Mouse (Mus musculus) hindbrain, embryonic 11.5 days (tissue): ENCODE results near the gene Fastkd5. TPM values are rescaled to one million over a fixed set of nuclear protein-coding genes. Genes with fewer than 3 reads are reported as not detected.
A peak's percentile ranks its signal among the peaks of the same experiment; 100 is the strongest.

Experiments used
- ATAC-seq: fragments of 200-750 bp; cut with Nextera tagmentation; 2 replicates; pipeline ENCODE4 v1.8.0; 2017; ENCODE audit warnings: mild to moderate bottlenecking, moderate TSS enrichment, moderate library complexity; ENCODE audit not compliant: low FRiP score
- DNase-seq: peaks from one replicate; pipeline ENCODE4 v3.0.0-alpha.2; 2015; ENCODE audit warnings: low spot score
- H3K27ac ChIP-seq: fragments of 300-500 bp; sonication (generic); 2 replicates; pipeline ENCODE4 v1.5.1; 2014; ENCODE audit warnings: mild to moderate bottlenecking, low read depth, low read length
- H3K27me3 ChIP-seq: fragments of 300-500 bp; sonication (generic); 2 replicates; pipeline ENCODE4 v1.6.1; 2014; ENCODE audit warnings: mild to moderate bottlenecking, low read length, moderate library complexity, mixed read lengths; ENCODE audit not compliant: control insufficient read depth, insufficient read depth
- H3K36me3 ChIP-seq: fragments of 300-500 bp; sonication (generic); 2 replicates; pipeline ENCODE4 v1.6.1; 2014; ENCODE audit warnings: mild to moderate bottlenecking, low read length, moderate library complexity, mixed read lengths; ENCODE audit not compliant: control insufficient read depth, insufficient read depth
- H3K4me1 ChIP-seq: fragments of 300-500 bp; sonication (generic); replicated peaks from 2 replicates; pipeline ENCODE4 v1.6.1; 2014; ENCODE audit warnings: low read length, mixed read lengths; ENCODE audit not compliant: control insufficient read depth, insufficient read depth
- H3K4me2 ChIP-seq: fragments of 300-500 bp; sonication (generic); replicated peaks from 2 replicates; pipeline ENCODE4 v1.6.1; 2014; ENCODE audit warnings: mild to moderate bottlenecking, low read depth, low read length
- H3K4me3 ChIP-seq: fragments of 300-500 bp; sonication (generic); 2 replicates; pipeline ENCODE4 v1.5.1; 2014; ENCODE audit warnings: low read depth, low read length
- H3K9ac ChIP-seq: fragments of 300-500 bp; sonication (generic); 2 replicates; pipeline ENCODE4 v1.6.1; 2014; ENCODE audit warnings: low read depth, low read length
- H3K9me3 ChIP-seq: fragments of 300-500 bp; sonication (generic); 2 replicates; pipeline ENCODE4 v1.6.1; 2016; ENCODE audit warnings: low read length; ENCODE audit not compliant: control insufficient read depth
- WGBS: fragments of 180-500 bp; shearing (Covaris S2); extraction: QIAGEN DNeasy Blood & Tissue Kit; methylation state at CpG from one replicate; pipeline ENCODE4 v1.1.7; 2014; 5-methylcytosine and 5-hydroxymethylcytosine counted together
- polyA plus RNA-seq: library from polyadenylated mRNA; unstranded; fragments of >200 nt; fragmentation: Nextera tagmentation; extraction: Ambion mirVana; gene quantifications from 2 replicates; pipeline ENCODE4 v1.2.1, GENCODE M21; 2014

Gene Fastkd5
- polyA plus RNA-seq, 1 experiment from 2014 or later, result 20.2 TPM

DNA sequence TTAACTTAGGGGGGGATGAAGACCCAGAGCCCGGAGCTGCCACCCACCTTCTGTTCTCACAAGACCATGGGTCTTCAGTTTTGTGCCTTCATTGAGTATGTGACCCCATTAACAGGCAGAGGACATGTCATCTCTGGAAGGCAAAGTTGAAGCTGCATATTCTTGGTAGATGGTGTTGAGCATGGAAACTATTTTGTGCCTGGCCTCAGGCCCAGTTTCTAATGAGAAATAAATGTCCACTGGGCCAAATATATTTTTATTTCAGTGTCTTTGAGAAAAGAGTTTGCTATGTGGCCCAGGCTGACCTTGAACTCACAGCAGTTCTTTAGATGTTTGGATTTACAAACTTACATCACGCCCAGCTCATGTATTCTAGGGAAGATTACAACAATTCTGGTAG lies 40.1 kb downstream of the Fastkd5 start:
- Histone ChIP-seq H3K27ac (no peak overlapping the region), H3K4me2 (no peak overlapping the region), H3K36me3 (peaks cover 4% of the 10 kb centered on the region; the same call in 1 of the 2 replicates), H3K27me3 (no peaks in the 10 kb centered on the region), H3K9me3 (no peaks in the 10 kb centered on the region), H3K4me1 (no peaks in the 10 kb centered on the region), H3K4me3 (no peak overlapping the region), H3K9ac (no peak overlapping the region)
- DNase-seq (no peak), ATAC-seq (no peak)
- WGBS, result 90% methylated on average over 2 of the region's 2 CpGs

DNA sequence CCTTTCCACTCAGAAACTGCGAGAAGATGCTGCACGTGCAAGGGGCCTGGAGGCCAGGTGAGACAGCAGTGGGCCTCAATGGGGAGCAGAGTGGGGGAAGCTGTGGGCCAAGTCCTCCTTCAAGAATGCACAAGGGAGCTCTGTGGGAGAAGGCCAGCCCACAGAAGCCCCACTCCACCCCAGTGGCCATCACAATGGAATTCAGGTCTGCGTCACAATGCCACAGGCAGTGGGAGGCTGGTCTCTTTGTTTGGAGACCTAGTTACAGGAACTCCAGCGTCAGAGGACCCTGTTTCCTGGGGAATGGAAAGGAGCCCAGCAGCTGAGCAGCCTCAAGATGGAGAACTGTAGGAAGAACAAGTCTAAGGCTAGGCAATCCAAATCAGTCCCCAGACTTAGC lies 40.7 kb downstream of the Fastkd5 start:
- no peaks in the 10 kb centered on the region for H3K9me3 ChIP-seq
- 71% methylated on average over 4 of the region's 4 CpGs for WGBS
- H3K9ac ChIP-seq, result no peak overlapping the region
- no peaks in the 10 kb centered on the region for H3K27me3 ChIP-seq
- no peaks in the 10 kb centered on the region for H3K4me1 ChIP-seq
- peaks cover 4% of the 10 kb centered on the region; the same call in 1 of the 2 replicates for H3K36me3 ChIP-seq
- no peak overlapping the region for H3K4me2 ChIP-seq
- ATAC-seq (no peak), DNase-seq (no peak)
- H3K4me3 ChIP-seq, result no peak overlapping the region
- no peak overlapping the region for H3K27ac ChIP-seq

DNA sequence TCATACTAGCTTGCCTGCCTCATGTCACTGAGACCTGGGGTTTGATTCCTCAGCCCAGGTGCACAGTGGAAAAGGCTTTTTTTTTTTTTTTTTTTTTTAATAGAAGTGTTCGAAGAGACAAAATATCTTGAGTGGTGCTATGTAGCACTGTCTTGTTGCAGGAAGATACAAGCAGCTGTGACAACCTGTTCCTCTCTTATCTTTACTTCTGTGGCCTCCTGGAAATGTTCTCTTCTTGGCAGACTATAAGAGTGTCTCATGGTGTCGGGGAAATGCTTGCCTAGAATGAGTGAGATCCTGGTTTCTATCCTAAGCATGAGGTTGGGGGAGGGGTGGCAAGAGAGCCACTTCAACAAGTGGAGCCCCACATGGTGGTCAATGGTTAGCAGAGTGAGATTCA lies 41.5 kb downstream of the Fastkd5 start:
- Histone ChIP-seq H3K4me2 (no peak overlapping the region), H3K4me3 (no peak overlapping the region), H3K9ac (no peak overlapping the region), H3K27me3 (no peaks in the 10 kb centered on the region), H3K27ac (no peak overlapping the region), H3K36me3 (peaks cover 4% of the 10 kb centered on the region; the same call in 1 of the 2 replicates), H3K9me3 (no peaks in the 10 kb centered on the region), H3K4me1 (no peaks in the 10 kb centered on the region)
- 86% methylated on average over 2 of the region's 2 CpGs for WGBS
- DNase-seq (no peak), ATAC-seq (no peak)

DNA sequence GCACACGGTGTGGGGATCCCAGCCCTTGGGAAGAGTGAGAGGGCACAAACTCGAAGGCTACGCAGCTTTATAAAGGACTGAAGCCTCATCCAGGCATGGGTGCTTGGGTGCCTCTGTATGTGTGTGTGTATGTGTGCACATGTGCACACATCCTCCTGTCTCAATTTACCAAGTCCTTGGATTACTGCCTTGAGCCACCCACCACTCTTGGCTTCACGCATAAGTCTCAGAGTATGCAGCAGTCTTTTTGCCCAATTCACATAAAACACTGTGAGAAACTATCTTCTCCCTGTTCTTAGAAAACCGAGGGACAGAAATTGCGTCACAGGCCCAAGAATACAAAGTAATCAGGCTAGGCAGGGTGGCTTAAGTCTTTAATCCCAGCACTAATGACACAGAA lies 43.8 kb downstream of the Fastkd5 start:
- no peak overlapping the region for H3K27ac ChIP-seq
- no peaks in the 10 kb centered on the region; the same call in 1 of the 2 replicates for H3K36me3 ChIP-seq
- 90% methylated on average over 6 of the region's 6 CpGs for WGBS
- DNase-seq (no peak), ATAC-seq (no peak)
- no peak overlapping the region for H3K4me2 ChIP-seq
- no peak overlapping the region for H3K4me3 ChIP-seq
- H3K4me1 ChIP-seq, result no peaks in the 10 kb centered on the region
- peaks cover 20% of the 10 kb centered on the region for H3K27me3 ChIP-seq
- H3K9ac ChIP-seq, result no peak overlapping the region
- no peaks in the 10 kb centered on the region for H3K9me3 ChIP-seq

DNA sequence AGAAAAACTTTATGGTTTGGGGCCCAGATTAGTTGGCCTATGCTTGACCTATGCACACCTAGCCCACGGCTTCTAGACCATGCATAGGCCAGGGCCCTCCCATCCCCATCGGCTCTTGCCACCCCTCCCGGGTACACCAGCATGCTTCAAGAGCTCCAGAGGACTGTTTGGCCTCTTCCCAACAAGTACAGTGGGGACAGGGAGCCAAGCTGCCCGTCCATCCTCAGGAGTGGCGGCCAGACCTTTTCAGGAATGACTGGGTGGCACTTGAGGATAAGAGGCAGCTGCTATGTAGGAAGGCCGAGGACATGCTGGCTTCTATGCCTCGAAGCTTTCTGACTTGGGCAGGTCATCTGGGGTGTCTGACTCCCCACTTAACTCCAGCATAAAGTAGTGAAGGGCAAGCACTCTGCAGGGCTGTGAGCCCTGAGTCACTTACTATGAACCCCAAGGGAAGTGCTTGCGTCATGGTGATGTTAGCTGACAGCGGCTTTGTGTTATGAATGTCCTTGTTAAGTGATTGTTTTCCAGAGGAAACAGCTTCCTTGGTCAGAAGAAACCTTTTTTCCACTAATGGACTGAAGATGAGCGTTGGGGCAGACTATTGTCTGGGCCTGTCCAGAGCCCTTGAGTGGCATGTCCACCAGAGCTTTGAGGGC lies 45.8 kb downstream of the Fastkd5 start:
- Histone ChIP-seq H3K4me3 (no peak overlapping the region), H3K27me3 (peaks cover 40% of the 10 kb centered on the region), H3K36me3 (no peaks in the 10 kb centered on the region), H3K9me3 (no peaks in the 10 kb centered on the region), H3K9ac (no peak overlapping the region), H3K4me1 (peaks cover 5% of the 10 kb centered on the region; the same call in 1 of the 2 replicates), H3K4me2 (no peak overlapping the region), H3K27ac (no peak overlapping the region)
- DNase-seq (no peak), ATAC-seq (no peak)
- 84% methylated on average over 10 of the region's 10 CpGs for WGBS

DNA sequence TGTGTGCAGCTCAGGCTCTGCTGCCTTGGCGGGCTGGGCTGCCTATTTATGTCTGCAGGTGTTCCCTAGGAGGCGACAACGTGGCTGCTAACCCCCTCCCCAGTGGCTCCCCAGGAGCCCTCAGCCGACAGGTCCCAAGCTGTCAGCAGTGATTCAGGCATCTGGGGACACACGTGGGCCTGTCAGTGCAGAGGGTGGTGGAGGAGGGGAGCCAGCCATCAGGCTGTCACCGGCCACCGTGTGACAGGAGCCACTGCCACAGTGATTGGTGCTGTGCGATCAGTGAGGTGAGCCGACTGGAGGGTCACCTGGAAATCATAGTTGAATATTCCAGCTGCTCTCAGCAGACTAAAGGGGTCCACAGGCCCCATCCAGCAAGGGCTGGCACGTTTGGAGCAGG lies 47.3 kb downstream of the Fastkd5 start, which contains the start of gene Avp:
Gene Avp, minus strand, starts transcription at position 3 of the 400 bp plus-strand sequence.
- Histone ChIP-seq H3K9ac (no peak within 1 kb of the TSS), H3K4me1 (peaks cover 6% of the 10 kb centered on the region; the same call in 1 of the 2 replicates), H3K4me2 (no peak within 1 kb of the TSS), H3K4me3 (no peak within 1 kb of the TSS), H3K9me3 (no peaks in the 10 kb centered on the region), H3K36me3 (no peaks in the 10 kb centered on the region), H3K27me3 (peaks cover 55% of the 10 kb centered on the region), H3K27ac (no peak within 1 kb of the TSS)
- DNase-seq (no peak), ATAC-seq (no peak)
- 42% methylated on average over 10 of the region's 10 CpGs for WGBS

DNA sequence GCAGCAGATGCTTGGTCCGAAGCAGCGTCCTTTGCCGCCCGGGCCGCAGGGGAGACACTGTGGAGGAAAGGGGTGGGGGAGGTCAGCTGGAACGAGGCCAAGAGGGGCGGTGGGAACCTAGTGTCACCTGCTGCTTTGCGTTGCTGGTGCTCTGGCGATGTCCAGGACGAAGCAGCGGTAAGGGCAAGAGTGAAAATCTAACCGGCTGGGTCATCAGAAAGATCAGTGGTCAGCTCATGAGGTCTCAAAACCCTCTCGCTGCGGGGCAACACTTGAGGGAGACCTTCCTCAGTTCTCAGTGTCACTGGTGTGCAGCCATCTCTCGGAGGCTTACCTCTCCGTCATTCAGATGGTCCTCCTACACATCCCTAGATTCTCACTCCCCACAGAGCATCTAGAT lies 48.6 kb downstream of the Fastkd5 start:
- Histone ChIP-seq H3K27ac (no peak overlapping the region), H3K36me3 (no peaks in the 10 kb centered on the region), H3K4me2 (peak overlapping the region; percentile 37), H3K9ac (no peak overlapping the region), H3K4me1 (peaks cover 17% of the 10 kb centered on the region), H3K9me3 (no peaks in the 10 kb centered on the region), H3K27me3 (peaks cover 68% of the 10 kb centered on the region), H3K4me3 (peak overlapping the region; percentile 20; the same call in 1 of the 2 replicates)
- ATAC-seq, result no peak
- DNase-seq, result peak; percentile 20
- WGBS, result 3% methylated on average over 16 of the region's 16 CpGs

DNA sequence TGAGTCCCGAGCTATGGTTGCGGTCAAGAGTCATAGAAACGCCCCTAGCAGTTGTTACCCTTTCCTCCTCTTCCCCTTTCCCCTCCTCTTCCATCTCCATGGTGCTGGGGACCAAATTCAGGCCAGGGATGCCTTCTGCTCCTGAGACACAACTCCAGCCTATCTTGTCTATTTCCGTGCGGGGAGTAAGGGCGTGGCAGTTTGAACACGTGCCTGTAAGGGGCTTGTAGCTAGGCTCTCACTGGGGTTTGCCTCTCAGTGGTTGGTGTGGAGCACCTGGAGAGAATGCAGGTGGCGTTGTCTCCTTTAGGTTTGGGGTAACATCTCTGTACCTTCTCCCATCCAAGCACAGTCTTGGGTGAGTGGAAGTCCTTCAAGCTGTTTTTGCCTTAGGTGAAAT lies 50.0 kb downstream of the Fastkd5 start:
- Histone ChIP-seq H3K27me3 (peaks cover 82% of the 10 kb centered on the region), H3K9ac (no peak overlapping the region), H3K27ac (no peak overlapping the region), H3K36me3 (no peaks in the 10 kb centered on the region), H3K4me2 (no peak overlapping the region), H3K4me1 (peaks cover 19% of the 10 kb centered on the region), H3K9me3 (no peaks in the 10 kb centered on the region), H3K4me3 (no peak overlapping the region)
- DNase-seq (peak; percentile 19), ATAC-seq (no peak)
- 11% methylated on average over 8 of the region's 8 CpGs for WGBS

DNA sequence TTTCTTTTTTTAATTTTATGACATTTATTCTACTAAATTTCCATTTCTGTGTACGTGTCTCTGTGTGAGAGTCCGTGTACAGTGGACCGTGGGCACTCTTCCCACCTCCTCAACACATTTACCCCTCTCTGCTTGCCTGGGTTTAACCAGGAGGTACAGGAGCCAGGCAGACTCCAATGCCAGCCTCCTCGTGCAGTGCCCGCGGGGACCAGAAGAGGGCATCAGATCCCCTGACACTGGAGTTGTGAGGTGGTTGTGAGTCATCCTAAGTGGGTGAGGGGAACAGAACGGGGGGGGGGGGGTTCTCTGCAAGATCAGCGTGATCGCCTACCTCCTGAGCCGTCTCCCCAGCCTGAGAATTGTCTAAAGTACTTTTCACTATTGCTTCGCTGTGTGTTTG lies 51.7 kb downstream of the Fastkd5 start:
- H3K4me3 ChIP-seq, result no peak overlapping the region
- no peaks in the 10 kb centered on the region for H3K9me3 ChIP-seq
- DNase-seq (peak; percentile 78), ATAC-seq (no peak)
- peaks cover 82% of the 10 kb centered on the region for H3K27me3 ChIP-seq
- H3K27ac ChIP-seq, result no peak overlapping the region
- WGBS, result 12% methylated on average over 11 of the region's 11 CpGs
- no peaks in the 10 kb centered on the region for H3K36me3 ChIP-seq
- peaks cover 19% of the 10 kb centered on the region for H3K4me1 ChIP-seq
- H3K4me2 ChIP-seq, result no peak overlapping the region
- H3K9ac ChIP-seq, result no peak overlapping the region
